Mouse (Mus musculus) duodenum, adult 2 months (tissue): ENCODE data around the gene Gad1. TPM values are rescaled to one million over a fixed set of nuclear protein-coding genes. Genes with fewer than 3 reads are reported as not detected.

Experiments
- polyA plus RNA-seq: library from polyadenylated mRNA; depleted of rRNA; stranded (reverse); fragments of >200 nt; gene quantifications from 2 replicates; pipeline ENCODE4 v1.2.3, GENCODE M21; 2012; ENCODE audit warnings: low replicate concordance; rRNA removed

Gad1 gene
- polyA plus RNA-seq = 0.14 TPM in 1 of 2 replicates, not detected in the other

DNA sequence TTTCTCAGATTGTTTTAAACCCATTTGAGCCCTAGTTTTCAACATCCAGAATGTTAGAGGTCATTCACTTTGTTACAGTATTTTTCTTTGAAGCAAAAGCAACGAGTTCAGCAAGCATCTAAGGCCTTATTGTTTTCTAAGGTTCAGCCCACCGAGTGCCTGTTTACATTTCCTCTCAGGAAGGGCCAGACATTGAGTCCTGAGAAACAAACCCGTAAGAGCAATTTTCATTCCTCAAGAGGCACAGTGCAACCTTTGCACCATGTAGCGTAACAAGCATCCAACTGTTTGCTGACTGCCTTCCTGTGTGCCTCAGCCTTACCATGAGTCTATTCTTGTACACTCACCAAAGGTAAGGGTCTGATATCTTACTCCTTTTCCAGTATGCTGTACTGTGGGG, at the start of gene Gad1:
Gene Gad1, plus strand, starts transcription at position 301 of the 400 bp plus-strand sequence.

GRCm38 (mm10) chr2:70508496-70508895, 44.4 kb upstream of the Gad1 start, which contains the start of gene Erich2:
TSS of gene Erich2 (plus strand) at chr2:70508819.

Other genes starting within 250 kb of the Gad1 start
- gene Sp5, start 78.1 kb upstream of the Gad1 start, polyA plus RNA-seq = 63.3 and 134 TPM in 2 replicates
- 0.37 TPM in 2 replicates for gene Erich2, start 44.3 kb upstream of the Gad1 start, polyA plus RNA-seq
- 151 and 152 TPM in 2 replicates for gene Gorasp2, start 108.5 kb downstream of the Gad1 start, polyA plus RNA-seq
- gene Gm26558, start 109.0 kb downstream of the Gad1 start, polyA plus RNA-seq = 1.3 and 2.3 TPM in 2 replicates